In genomic region chr5:64428822-64429221, GRCm38 (mm10) we compare ENCODE assay signal across 25 mouse cellular contexts.
DNase-seq lines count a peak whose midpoint lies in the region; ATAC-seq and TF ChIP-seq lines count a peak whose summit lies in the region.
"Had no signal": no experiment of that assay in that cellular context is flagged by ENCODE, and none has a peak within 500 bp of the region (broad histone marks: within the 10 kb centered on the region; RNA-seq: fewer than 3 reads in every experiment).

No protein-coding gene starts in this region.

- no peaks in the 10 kb centered on the region for H3K27me3 ChIP-seq in lung, embryonic 16.5 days (ENCODE audit: control insufficient read depth, insufficient read depth, low read depth, low read length)
- H3K27me3 ChIP-seq in small intestine, adult 2 months (ENCODE audit: control insufficient read depth, insufficient read depth, low read length), result no peaks in the 10 kb centered on the region
- H3K27me3 ChIP-seq: CH12.LX; embryonic facial prominence, embryonic 15.5 days; heart, embryonic 12.5 days; stomach, embryonic 15.5 days had no signal

- no peak overlapping the region for H3K4me3 ChIP-seq in lung, embryonic 16.5 days (ENCODE audit: low read length)
- no peak overlapping the region for H3K4me3 ChIP-seq in small intestine, adult 2 months (ENCODE audit: low read depth, low read length)
- H3K4me3 ChIP-seq: embryonic facial prominence, embryonic 15.5 days; heart, embryonic 12.5 days; left cerebral cortex, adult 2 months; megakaryocyte, embryonic 14.5 days; neural tube, embryonic 13.5 days; stomach, embryonic 15.5 days had no signal

- DNase-seq in adrenal gland, postnatal 36 days, result peak; percentile 13 to 48
- DNase-seq in adrenal gland, postnatal 25 days, result no peak
- DNase-seq in kidney, adult 9 months, result peak; percentile 19
- DNase-seq in kidney, adult 8-10 months, result no peak
- DNase-seq in lung, postnatal 25 days (ENCODE audit: low spot score), result no peak
- DNase-seq: cerebellum, adult 11-12 months; cerebellum, postnatal 36 days; gastrocnemius, postnatal 36 days; layer of hippocampus, adult 9-11 months; left cerebral cortex, postnatal 4 days; liver; midbrain, embryonic 14.5 days; right cerebral cortex, postnatal 25 days; thymus, adult 18-20 months; thymus, postnatal 4 days had no signal

- no peak overlapping the region for H3K4me2 ChIP-seq in lung, embryonic 16.5 days (ENCODE audit: low read depth, low read length)
- H3K4me2 ChIP-seq: embryonic facial prominence, embryonic 15.5 days; heart, embryonic 12.5 days; neural tube, embryonic 13.5 days; stomach, embryonic 15.5 days had no signal

- no peak for TF ChIP-seq POLR2A in small intestine, adult 2 months (IDR thresholded peaks at IDR 0.05; ENCODE audit: low read depth, low read length)

- no peak overlapping the region for H3K27ac ChIP-seq in lung, embryonic 16.5 days (ENCODE audit: low read length)
- H3K27ac ChIP-seq in small intestine, adult 2 months (ENCODE audit: insufficient read depth, low read depth, low read length), result peak overlapping the region; percentile 12; the same call in 1 of the 2 replicates
- H3K27ac ChIP-seq: embryonic facial prominence, embryonic 15.5 days; left cerebral cortex, adult 2 months; neural tube, embryonic 13.5 days; stomach, embryonic 15.5 days had no signal

- peak; percentile 72 for ATAC-seq in lung, embryonic 16.5 days (ENCODE audit: low read depth)
- ATAC-seq: forebrain, embryonic 16.5 days had no signal

- H3K4me1 ChIP-seq in lung, embryonic 16.5 days (replicated peaks; ENCODE audit: control insufficient read depth, insufficient read depth, low read length), result peaks cover 10% of the 10 kb centered on the region; the same call in 1 of the 2 replicates
- H3K4me1 ChIP-seq in small intestine, adult 2 months (ENCODE audit: control insufficient read depth, insufficient read depth, insufficient read length, low read length), result peaks cover 29% of the 10 kb centered on the region
- H3K4me1 ChIP-seq: heart, embryonic 12.5 days; megakaryocyte, embryonic 14.5 days; neural tube, embryonic 13.5 days; stomach, embryonic 15.5 days had no signal

- no peak for TF ChIP-seq CTCF in small intestine, adult 2 months (IDR thresholded peaks at IDR 0.05; ENCODE audit: extremely low read depth, insufficient read length, insufficient replicate concordance, low read depth, low read length)

- no peaks in the 10 kb centered on the region for H3K36me3 ChIP-seq in lung, embryonic 16.5 days (ENCODE audit: control insufficient read depth, insufficient read depth, low read length)
- no peaks in the 10 kb centered on the region; the same call in 1 of the 2 replicates for H3K36me3 ChIP-seq in small intestine, adult 2 months (ENCODE audit: control insufficient read depth, insufficient read depth, low read length)
- H3K36me3 ChIP-seq: embryonic facial prominence, embryonic 15.5 days; heart, embryonic 12.5 days; neural tube, embryonic 13.5 days; stomach, embryonic 15.5 days had no signal

- H3K9me3 ChIP-seq in lung, embryonic 16.5 days (ENCODE audit: control insufficient read depth, low read length), result 0 out of 2 replicates have a peak, but pooled peaks cover 3% of the 10 kb centered on the region
- H3K9me3 ChIP-seq: embryonic facial prominence, embryonic 15.5 days; neural tube, embryonic 13.5 days; stomach, embryonic 15.5 days had no signal

- no peak overlapping the region for H3K9ac ChIP-seq in lung, embryonic 16.5 days (ENCODE audit: low read length)
- H3K9ac ChIP-seq: embryonic facial prominence, embryonic 15.5 days; heart, embryonic 12.5 days; neural tube, embryonic 13.5 days; stomach, embryonic 15.5 days had no signal

- WGBS in lung, embryonic 16.5 days, result 47% methylated on average over 8 of the region's 8 CpGs
- WGBS in small intestine, adult 2 months, result 75% methylated on average over 8 of the region's 8 CpGs

Comparison
In these comparisons a context has a peak if more than half of its experiments do, and no peak if none do; other contexts are left out.
1. DNase-seq: peak in adrenal gland, postnatal 36 days (2 of 2) and kidney, adult 9 months (single experiment); none in adrenal gland, postnatal 25 days (single experiment), kidney, adult 8-10 months (0 of 2) and lung, postnatal 25 days (single experiment).